Mouse (Mus musculus): ENCODE data around the gene Epha5. TPM values are rescaled to one million over a fixed set of nuclear protein-coding genes. Genes with fewer than 3 reads are reported as not detected.

The Epha5 gene
- total RNA-seq (2022) = under 1 TPM in 3 of 4 experiments, not detected in 1; 0.03 to 0.12 (median 0.06) TPM

DNA sequence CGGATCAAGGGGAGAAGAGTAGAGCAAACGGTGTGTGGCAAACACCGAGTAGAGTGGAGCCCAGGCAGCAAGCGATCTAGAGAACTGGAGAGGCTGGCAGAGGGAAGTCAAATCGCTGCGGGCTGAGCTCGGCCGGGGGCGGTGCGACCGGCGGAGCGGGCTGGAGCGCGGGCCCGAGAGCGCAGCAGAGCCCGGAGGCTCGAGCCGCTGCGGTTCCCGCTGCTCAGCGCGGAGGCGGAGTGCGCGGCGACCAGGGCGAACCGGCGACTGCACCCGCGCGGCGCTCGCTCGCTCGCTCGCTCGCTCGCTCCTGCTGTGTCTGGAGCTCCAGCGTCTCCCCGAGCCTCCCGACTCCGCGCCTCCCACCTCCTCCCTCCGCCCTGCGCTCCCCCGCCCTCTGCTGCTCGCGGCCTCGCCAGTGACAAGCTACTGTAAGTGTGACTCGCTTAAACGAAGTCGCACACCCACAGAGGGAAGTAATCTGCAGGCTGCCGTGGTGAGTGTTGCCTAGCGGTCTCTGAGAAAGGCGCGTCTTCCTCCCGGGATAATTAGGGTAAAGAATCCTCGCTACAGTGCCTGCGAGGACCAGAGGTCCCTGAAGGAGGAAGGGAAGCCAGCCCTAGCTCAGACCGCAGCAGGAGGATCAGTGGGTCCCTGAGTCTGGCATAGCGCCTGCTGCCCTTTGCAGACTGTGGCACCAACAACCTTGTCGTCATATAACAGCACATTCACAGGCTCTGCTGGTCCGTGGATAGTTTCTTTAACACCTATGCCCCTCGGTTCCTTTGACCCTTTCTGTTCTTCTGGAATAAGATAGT, at the start of gene Epha5:
Epha5 (minus strand) TSS at position 321 of the 818 bp plus-strand sequence.
- no peak for DNase-seq (ENCODE audit: low spot score)

DNA sequence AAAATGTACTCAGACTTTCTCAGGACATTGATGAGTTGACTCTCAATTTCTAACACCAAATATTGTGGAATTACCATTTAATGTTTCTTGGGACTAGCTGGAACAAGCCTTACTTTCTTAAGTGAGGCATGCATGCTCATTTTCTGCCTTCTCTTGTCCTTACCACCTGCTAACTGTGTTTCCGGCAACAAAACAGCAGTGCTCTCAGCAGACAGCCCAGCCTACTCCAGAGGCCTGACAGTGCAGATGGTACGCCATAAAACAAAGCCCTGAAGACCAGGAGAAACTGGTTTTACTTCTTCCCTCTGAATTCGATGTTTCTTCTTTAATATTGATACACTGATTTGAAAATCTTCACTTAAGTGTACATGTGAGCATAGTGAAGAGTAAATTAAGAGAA, 39.0 kb upstream of the Epha5 start:
- no peak for DNase-seq (ENCODE audit: low spot score)

DNA sequence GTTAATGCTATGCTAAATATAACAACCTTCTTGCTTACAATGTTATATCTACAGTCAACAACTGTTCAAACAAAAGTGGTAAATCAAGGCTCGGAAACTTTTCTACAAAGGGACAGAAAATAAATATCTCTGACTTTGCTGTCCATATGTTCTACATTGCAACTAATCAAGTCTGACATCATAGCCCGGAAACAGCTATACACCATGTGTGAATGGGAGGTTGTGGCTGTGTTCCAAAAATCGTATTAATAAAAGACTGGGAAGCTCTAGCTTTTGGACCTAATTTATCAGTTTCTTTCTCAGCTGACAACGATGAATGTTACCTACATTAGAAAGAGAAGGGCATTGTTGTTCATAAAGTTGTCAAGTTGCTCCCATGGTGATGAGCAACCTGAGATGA, 37.5 kb upstream of the Epha5 start:
- DNase-seq (ENCODE audit: low spot score) = no peak

DNA sequence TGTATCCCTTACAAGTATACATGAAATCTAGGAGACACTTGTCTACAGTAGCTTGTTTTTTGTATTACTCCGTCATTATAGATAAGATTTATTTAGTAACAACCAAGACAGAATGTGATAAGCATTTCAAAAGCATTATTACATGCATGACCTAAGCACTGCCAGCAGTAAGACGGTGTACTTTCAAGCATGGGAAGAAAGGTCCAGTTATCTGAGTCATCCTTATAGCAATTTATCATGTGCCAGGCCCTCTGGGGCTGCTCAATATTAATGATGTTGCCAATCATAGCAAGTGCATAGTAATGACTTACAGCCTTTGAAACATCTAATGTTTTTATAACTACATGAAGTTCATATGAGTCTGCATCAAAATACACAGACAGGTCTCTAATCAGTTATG, 36.7 kb upstream of the Epha5 start:
- no peak for DNase-seq (ENCODE audit: low spot score)

DNA sequence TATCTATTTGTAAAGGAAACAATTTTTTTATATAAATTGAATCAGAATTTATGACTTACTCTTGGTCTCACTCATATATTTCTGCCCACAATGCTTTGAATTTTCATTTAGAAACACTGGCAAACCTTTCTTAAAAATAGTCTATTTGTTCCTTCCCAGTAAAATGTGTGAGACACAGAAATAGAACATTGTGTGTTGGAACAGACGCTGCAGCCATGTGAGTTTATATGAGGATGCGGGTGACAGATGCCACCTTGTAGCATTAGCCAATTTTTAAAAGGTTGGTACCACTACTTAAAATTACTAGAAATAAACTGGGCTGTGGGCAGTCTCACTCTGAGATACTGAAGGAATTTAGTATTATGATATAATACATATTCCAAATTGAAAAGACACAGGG, 23.1 kb upstream of the Epha5 start:
- no peak for DNase-seq (ENCODE audit: low spot score)

DNA sequence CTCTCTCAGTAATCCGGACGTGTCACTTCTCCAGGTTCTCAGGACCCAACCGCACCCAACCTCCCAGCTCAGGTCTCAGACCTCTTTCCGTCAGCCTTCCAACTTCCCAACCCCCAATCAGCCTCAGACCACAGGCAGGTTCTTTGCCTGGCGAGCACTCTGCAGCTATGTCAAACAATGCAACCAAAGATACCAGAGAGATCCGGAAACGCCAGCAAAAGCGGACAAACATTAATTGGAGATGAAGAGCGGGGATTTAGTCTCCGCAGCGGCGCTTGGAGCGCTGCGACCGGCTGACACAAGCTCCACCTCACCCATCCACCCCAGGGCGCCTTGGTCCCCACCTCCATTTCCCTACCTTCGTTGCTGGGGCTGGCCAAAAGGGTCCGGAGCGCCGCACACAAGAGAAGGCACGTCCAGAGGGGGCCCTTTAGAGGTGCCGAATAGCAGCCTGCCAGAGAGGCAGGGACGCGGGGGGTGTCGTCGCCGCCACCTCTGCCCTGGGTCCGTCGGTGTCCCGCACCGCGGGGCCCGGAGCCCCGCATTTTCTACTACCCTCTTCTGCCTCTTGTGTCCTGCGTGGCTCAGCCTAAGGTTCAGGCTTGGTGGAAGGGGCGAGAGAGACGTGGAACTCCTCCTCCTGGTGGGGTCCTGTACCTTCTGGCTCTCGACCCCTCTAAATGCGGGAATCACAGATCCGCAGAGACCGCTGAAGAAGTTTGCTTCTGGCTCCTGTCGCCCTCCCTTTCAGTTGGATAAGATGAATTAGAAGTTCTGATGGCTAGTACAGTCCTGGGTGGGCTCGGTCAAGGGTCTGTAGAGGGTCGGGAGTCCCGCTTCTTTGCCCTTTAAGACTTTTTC, 991 bp downstream of the Epha5 start:
- DNase-seq (ENCODE audit: low spot score) = no peak

DNA sequence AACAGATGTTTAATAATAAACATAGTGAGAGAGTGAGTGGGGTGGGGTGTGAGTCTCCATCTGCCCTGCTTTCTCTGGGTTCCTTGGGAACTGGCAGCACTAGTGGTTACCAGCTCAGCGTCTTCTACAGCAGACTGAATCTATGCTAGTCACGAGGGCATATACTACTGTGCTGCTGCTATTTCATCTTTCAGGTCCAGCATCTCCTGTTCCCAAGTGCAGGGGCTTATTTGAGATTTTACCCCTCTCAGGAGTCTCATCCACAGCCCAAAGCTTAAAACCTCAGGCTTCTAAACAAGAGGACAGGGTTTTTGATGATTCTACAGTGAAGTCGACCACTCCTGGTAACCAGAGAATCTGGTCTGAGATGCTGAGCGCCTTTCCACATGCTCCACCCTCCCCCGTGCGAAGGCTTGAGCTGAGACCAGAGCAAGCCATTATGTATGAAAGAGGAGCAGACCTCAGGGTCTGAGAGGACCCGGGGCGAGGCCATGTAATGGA, 2.2 kb downstream of the Epha5 start:
- no peak for DNase-seq (ENCODE audit: low spot score)

DNA sequence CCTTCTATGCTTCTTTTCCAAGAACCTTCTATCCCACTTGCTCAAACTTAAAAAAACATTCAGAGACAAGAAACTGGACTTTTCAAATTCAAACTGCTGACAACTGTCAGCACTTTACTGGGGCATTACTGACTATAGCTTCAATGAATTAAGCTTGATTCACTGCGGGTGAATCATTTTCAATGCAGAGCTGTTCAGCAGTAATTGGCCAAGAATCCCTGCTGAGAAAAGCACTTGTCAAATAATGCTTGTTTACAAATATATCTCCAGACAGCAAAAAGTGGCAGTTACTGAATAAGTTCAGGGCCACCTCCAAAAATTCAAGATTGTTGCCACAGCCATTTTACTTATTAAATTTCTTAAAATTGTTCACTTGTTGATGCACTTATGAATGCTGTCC, 4.2 kb downstream of the Epha5 start:
- DNase-seq (ENCODE audit: low spot score) = no peak

DNA sequence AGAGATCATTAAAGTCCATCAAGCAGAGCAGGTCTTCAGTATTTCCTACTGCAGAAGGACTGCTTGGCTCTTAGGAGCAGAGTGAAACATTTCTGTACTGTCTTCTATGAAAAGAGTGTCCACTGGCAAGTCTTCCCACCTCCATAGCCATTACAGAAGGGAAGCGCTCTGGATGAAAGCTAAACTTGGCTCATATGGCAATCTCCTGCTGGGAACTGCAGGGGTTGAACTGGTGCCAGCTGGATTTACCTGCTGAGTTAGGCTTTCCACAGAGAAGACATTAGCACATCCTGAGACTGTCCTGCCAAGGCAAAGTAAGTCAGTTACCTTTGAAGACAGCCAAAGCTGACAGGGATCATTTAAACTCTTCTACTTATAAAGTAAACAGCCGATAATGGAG, 8.8 kb downstream of the Epha5 start:
- no peak for DNase-seq (ENCODE audit: low spot score)

DNA sequence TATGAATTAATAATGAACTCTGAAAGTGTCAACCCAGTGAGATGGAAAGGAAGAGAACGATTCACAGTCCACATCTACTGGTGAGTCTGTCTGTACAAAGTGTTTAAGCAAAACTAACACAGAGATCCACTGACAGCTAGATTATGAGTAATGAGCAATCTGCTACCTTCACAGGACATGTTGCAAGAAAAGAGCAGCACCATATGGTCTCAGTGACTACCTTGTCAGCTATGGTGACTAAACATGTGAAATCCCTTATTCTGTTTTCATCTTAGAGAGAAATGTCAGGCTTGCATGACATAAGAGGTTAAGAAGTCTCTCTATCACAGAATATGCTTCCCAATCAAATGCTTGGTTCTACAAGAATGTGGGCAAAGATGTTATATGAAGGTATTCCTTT, 20.1 kb downstream of the Epha5 start:
- DNase-seq (ENCODE audit: low spot score) = no peak

DNA sequence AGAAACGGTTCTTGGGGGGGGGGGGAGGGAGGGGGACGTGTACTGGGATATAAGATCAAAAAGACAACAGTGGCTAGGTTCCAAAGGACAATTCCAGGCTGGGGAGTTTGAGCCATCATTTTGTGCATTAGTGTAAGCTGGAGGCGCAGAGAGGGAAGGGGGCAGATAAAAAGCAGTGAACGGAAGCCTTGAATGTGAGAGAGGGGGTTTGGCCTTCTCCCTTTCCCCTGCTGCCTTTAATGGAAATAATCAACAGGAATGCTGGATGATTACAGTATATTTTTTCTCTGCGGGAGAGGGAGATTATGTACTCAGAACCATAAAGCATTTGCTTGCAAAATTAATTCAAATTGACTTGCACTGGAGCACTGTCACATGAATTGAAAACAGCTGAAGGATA, 51.8 kb downstream of the Epha5 start:
- DNase-seq (ENCODE audit: low spot score) = no peak

DNA sequence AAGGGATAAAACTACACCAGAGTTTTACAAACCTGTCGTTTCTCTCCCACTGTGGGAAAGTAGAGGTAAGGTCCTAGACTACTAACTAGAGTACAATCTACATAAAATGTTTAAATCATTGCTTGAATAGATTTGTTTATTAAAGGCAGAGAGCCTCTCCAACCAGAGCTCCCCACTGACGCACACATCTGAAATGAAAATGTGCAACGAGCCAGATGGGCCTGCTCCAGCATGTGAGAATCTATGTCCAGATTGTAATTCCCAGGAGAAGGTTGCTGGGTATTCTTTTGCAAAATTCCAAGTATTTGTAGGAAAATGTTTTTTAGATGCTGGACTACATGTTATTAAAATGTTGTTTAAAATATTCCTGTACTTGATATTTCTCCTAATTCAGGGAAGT, 57.8 kb downstream of the Epha5 start:
- DNase-seq (ENCODE audit: low spot score) = no peak

DNA sequence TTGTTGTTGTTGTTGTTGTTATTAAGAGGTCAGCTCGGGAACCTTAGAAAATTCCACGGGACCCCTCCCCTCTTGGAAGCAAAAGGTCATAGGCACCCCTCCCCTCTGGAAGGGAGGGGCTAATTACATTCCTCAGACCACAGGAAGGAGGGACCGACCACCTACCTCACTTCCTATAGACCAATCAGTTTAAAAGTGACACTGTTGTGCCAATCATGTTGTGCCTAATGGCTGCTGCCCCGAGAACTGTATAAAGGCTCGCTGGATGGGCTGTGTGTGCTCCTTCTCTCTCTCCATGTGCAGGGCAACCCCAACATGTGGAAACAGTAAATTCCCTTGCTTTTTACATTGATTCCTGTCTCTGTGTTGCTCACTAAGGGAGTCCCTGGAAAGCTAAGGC, 64.1 kb downstream of the Epha5 start:
- no peak for DNase-seq (ENCODE audit: low spot score)

DNA sequence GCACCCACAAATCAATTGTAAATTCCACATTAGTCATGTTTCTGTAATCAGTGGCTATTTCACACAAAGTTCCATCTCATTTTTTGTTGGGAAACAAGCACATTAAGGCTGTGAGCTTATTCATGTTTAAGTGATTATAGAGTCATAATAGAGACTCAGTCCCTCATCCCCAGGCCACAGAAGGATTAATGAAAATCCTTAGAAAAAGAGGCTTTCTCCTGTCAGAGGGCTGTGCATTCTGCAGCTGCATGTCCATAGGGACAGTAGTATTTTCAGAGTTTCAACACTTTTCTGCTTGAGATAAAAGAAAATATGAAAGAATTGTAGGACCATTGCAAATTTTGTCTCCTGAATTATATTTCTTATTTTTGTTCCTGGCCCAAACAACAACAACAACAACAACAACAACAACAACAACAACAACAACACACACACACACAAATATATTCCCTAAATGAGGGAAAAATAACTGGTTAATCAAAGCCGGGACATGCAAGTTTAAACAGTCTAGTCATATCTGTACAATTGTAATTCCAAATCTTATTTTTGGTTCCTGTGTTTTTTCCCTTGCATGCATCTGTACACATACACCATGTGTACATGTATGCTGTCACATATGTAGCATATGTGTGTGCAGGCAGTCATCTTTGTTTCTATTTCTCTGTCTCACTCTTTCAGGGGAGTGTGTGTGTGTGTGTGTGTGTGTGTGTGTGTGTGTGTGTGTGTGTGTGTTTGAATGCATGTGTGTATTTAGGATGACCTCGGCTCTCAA, 70.3 kb downstream of the Epha5 start:
- no peak for DNase-seq (ENCODE audit: low spot score)

DNA sequence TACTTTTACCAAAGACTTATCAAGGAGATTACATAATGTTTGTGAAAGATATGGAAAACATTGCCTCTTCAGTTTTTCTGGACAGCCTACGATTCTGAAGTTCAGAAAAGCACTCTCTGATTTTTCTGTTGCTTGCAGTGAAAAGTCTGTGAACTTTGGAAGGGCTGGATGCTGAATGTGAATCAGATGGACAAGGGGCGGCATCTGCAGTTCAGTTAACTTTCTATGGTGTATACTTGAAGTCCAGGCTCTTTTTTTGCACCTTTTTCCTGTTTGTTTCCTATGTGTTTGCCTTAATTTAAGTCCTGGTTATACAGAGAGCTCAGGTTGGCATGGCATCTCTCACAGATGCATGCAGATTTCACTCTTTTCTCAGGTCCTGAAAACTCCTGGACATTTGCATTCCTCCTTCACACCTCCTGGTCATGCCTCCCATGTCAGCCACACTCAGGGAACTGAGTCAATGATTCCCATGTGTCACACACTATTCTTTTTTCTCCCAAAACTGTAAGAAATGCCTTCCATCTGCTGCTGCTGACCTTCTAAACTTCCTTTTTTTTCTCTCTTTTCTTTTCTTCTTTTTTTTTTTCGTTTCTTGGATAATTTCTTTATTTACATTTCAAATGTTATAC, 81.2 kb downstream of the Epha5 start:
- DNase-seq (ENCODE audit: low spot score) = no peak

DNA sequence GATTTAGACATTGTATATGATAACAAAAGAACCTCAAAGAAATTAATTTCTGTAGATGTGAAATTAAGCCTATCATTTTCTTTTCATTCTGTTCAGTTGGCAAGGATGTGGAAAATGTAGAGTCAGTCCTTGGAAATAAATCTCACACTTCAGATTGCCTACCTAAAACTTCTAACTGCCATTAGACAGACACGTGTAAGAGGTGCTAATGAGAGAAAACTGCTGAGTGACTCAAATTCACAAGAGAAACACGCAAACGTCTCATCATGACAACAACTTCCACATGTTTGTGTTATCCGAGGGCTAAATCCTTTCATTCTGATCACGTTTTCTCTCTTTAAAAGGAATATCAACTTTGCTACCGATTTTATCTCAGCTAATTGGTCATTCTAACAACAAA, 82.7 kb downstream of the Epha5 start:
- no peak for DNase-seq (ENCODE audit: low spot score)

DNA sequence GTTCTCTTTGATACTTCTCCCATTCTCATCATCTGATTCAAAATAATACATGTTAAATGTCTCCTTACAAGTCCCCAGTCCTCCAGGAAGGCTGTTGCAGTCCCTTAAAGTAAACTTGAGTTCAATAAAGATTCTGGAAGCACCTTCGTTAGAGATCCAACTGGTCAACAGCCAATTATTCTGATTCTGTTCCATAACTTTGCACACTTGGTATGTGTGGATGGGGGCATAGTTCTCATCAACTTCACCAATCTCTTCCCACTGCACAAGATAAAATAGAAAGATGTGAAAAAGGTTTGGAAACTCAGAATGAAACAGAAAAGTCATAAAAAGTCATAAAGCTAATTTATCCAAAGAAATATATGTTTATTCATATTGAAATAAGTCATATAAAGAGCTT, 85.6 kb downstream of the Epha5 start:
- no peak for DNase-seq (ENCODE audit: low spot score)

DNA sequence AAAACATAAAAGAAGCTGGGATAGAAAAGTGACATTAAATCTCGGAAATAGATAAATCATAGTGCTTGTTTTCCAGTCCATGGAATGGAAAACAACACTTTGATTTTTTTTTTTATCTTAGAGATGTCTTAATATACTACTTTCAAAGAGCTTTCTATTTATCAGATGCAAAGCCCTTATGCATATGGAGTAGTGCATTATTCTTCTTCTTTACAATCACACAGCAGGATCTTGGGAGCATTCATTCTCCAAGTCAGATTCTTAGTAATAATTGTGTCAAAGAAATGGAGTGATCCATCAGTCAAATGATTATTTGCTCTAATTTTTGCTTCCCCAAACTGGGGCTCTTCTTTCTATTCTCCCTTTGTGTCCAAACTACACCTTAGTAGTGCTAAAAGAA, 96.6 kb downstream of the Epha5 start:
- DNase-seq (ENCODE audit: low spot score) = no peak

DNA sequence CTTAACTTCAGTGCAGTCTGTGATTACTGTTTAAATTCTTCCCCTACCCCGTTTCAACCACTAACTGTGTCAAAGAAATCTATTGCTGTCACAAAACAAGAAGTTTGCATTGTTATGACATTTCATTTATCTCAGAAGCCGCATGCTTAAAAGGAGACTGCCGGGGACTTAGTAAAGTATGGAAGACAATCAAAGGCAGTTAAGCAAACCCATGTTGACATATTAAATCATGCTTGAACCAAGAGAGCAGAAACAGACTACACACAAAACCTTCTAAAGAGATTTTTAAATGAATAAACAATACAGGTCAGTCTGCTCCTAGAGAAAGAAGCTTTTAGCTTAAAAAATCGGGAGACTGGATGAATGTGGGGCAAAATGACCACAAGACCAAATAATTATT, 97.0 kb downstream of the Epha5 start:
- DNase-seq (ENCODE audit: low spot score) = no peak

DNA sequence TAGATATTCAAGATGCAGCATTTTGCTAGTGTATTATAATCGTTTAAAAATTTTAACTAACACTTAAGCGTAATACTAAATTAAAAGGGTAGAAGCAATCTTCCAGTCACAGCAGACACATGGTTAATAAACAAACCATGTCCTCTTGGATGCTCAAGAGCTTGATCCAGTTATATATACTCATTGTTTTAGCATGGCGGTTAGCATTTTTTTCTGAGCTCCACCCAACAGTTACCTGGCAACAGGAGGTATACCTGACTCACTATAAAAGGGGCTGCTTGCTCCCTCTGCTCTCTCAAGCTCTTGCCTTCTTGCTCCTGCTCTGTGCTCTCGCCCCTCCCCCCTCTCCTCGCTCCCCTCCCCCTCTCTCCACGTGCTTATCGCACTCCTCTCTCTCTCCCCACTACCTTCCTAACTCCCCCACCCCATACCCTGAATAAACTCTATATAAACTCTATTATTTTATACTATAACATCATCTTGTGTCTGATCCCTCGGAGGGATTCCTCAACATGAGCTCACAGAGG, 98.3 kb downstream of the Epha5 start:
- no peak for DNase-seq (ENCODE audit: low spot score)

DNA sequence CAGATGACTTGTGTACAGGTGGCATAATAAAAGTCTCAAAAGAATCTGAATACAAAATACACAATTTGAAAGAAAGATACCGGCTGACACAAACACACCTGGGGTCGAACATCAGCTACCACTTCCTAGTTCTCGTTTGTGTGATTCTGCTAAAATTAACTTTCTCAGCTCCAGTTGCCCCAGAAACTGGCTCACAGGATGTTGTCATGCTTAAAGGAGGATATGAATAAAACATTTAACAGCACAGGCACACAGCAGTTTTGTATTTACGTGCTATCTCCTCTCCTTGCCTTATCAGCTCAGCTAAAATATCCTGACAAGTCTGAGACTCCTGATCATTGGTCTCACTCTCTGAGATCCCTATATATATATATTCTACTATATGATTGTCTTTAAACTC, 99.3 kb downstream of the Epha5 start:
- no peak for DNase-seq (ENCODE audit: low spot score)
